Mouse (Mus musculus) midbrain, embryonic 11.5 days (tissue): ENCODE measurements around the gene Syt8. TPM values are rescaled to one million over a fixed set of nuclear protein-coding genes. Genes with fewer than 3 reads are reported as not detected.

Source experiments
- ATAC-seq: fragments of 200-750 bp; cut with Nextera tagmentation; 2 replicates; pipeline ENCODE4 v1.8.0; 2017; ENCODE audit warnings: moderate TSS enrichment, moderate library complexity; ENCODE audit not compliant: low FRiP score
- DNase-seq: peaks from one replicate; pipeline ENCODE4 v3.0.0; 2015; ENCODE audit warnings: low spot score; ENCODE audit errors: missing footprints
- H3K27ac ChIP-seq: fragments of 300-500 bp; sonication (generic); 2 replicates; pipeline ENCODE4 v1.5.1; 2014; ENCODE audit warnings: low read depth, low read length
- H3K27me3 ChIP-seq: fragments of 300-500 bp; sonication (generic); 2 replicates; pipeline ENCODE4 v1.6.1; 2014; ENCODE audit warnings: mild to moderate bottlenecking, low read length, moderate library complexity, mixed read lengths; ENCODE audit not compliant: control insufficient read depth, insufficient read depth
- H3K36me3 ChIP-seq: fragments of 300-500 bp; sonication (generic); 2 replicates; pipeline ENCODE4 v1.6.1; 2014; ENCODE audit warnings: mild to moderate bottlenecking, low read length, moderate library complexity, mixed read lengths; ENCODE audit not compliant: control insufficient read depth, insufficient read depth
- H3K4me1 ChIP-seq: fragments of 300-500 bp; sonication (generic); 2 replicates; pipeline ENCODE4 v1.6.1; 2014; ENCODE audit warnings: low read length; ENCODE audit not compliant: control insufficient read depth, insufficient read depth
- H3K4me2 ChIP-seq: fragments of 300-500 bp; sonication (generic); 2 replicates; pipeline ENCODE4 v1.6.1; 2014; ENCODE audit warnings: mild to moderate bottlenecking, moderate library complexity
- H3K4me3 ChIP-seq: fragments of 300-500 bp; sonication (generic); 2 replicates; pipeline ENCODE4 v1.5.1; 2014; ENCODE audit warnings: low read depth, low read length
- H3K9ac ChIP-seq: fragments of 300-500 bp; sonication (generic); 2 replicates; pipeline ENCODE4 v1.6.1; 2014; ENCODE audit warnings: low read length
- H3K9me3 ChIP-seq: fragments of 300-500 bp; sonication (generic); 2 replicates; pipeline ENCODE4 v1.6.1; 2016; ENCODE audit warnings: low read length; ENCODE audit not compliant: control insufficient read depth
- WGBS: fragments of 180-500 bp; shearing (Covaris S2); extraction: QIAGEN DNeasy Blood & Tissue Kit; methylation state at CpG from one replicate; pipeline ENCODE4 v1.1.7; 2014; 5-methylcytosine and 5-hydroxymethylcytosine counted together
- polyA plus RNA-seq: library from polyadenylated mRNA; unstranded; fragments of >200 nt; fragmentation: Nextera tagmentation; extraction: Ambion mirVana; gene quantifications from 2 replicates; pipeline ENCODE4 v1.2.1, GENCODE M21; 2014

Syt8 gene
- polyA plus RNA-seq, 1 experiment from 2014 or later, result not detected

- DNase-seq (peak; percentile 97), ATAC-seq (peak; percentile 38)
- Histone ChIP-seq H3K36me3 (no peaks in the 10 kb centered on the region), H3K27ac (peak overlapping the region; percentile 32), H3K9me3 (no peaks in the 10 kb centered on the region), H3K4me2 (peak overlapping the region; percentile 46), H3K27me3 (no peaks in the 10 kb centered on the region), H3K9ac (peak overlapping the region; percentile 77), H3K4me1 (peaks cover 18% of the 10 kb centered on the region), H3K4me3 (peak overlapping the region; percentile 19; the same call in 1 of the 2 replicates)
- 7% methylated on average over 5 of the region's 5 CpGs for WGBS
These were observed 46.5 kb downstream of the Syt8 start for GRCm38 (mm10) chr7:142481186-142481567.

- Histone ChIP-seq H3K4me2 (peak overlapping the region; percentile 46), H3K9me3 (no peaks in the 10 kb centered on the region), H3K36me3 (no peaks in the 10 kb centered on the region), H3K27ac (peak overlapping the region; percentile 32), H3K27me3 (no peaks in the 10 kb centered on the region), H3K4me1 (peaks cover 18% of the 10 kb centered on the region), H3K9ac (peak overlapping the region; percentile 77), H3K4me3 (peak overlapping the region; percentile 19)
- WGBS, result 1% methylated on average over 22 of the region's 22 CpGs
- DNase-seq (peak; percentile 95), ATAC-seq (peak; percentile 66)
These were observed 47.1 kb downstream of the Syt8 start for GRCm38 (mm10) chr7:142481568-142482255.

GRCm38 (mm10) chr7:142482256-142482609 is 47.6 kb downstream of the Syt8 start:
- no peaks in the 10 kb centered on the region for H3K27me3 ChIP-seq
- no peak overlapping the region for H3K4me3 ChIP-seq
- H3K4me1 ChIP-seq, result peaks cover 23% of the 10 kb centered on the region
- peak overlapping the region; percentile 77 for H3K9ac ChIP-seq
- ATAC-seq (peak; percentile 31), DNase-seq (no peak)
- no peaks in the 10 kb centered on the region for H3K9me3 ChIP-seq
- WGBS, result 20% methylated on average over 6 of the region's 6 CpGs
- peak overlapping the region; percentile 32; the same call in 1 of the 2 replicates for H3K27ac ChIP-seq
- peak overlapping the region; percentile 46 for H3K4me2 ChIP-seq
- H3K36me3 ChIP-seq, result no peaks in the 10 kb centered on the region

- H3K9me3 ChIP-seq, result no peaks in the 10 kb centered on the region
- H3K27ac ChIP-seq, result no peak overlapping the region; the same call in 1 of the 2 replicates
- WGBS, result 58% methylated on average over 11 of the region's 11 CpGs
- H3K27me3 ChIP-seq, result no peaks in the 10 kb centered on the region
- ATAC-seq (no peak), DNase-seq (peak; percentile 86)
- H3K9ac ChIP-seq, result 0 out of 2 replicates have a peak overlapping the region, but pooled peaks have one; percentile 2
- H3K4me1 ChIP-seq, result peaks cover 27% of the 10 kb centered on the region
- no peak overlapping the region for H3K4me3 ChIP-seq
- no peaks in the 10 kb centered on the region for H3K36me3 ChIP-seq
- H3K4me2 ChIP-seq, result no peak overlapping the region
These were observed 48.5 kb downstream of the Syt8 start for GRCm38 (mm10) chr7:142483136-142483535.

GRCm38 (mm10) chr7:142484780-142485179 is 50.1 kb downstream of the Syt8 start:
- Histone ChIP-seq H3K4me3 (no peak overlapping the region), H3K36me3 (no peaks in the 10 kb centered on the region), H3K27me3 (no peaks in the 10 kb centered on the region), H3K27ac (no peak overlapping the region), H3K4me2 (no peak overlapping the region), H3K4me1 (peaks cover 27% of the 10 kb centered on the region), H3K9ac (no peak overlapping the region; the same call in 1 of the 2 replicates), H3K9me3 (no peaks in the 10 kb centered on the region)
- DNase-seq (no peak), ATAC-seq (no peak)
- WGBS, result 84% methylated on average over 12 of the region's 12 CpGs

- Histone ChIP-seq H3K36me3 (no peaks in the 10 kb centered on the region), H3K4me1 (peaks cover 22% of the 10 kb centered on the region), H3K9me3 (no peaks in the 10 kb centered on the region), H3K4me3 (no peak overlapping the region), H3K27me3 (no peaks in the 10 kb centered on the region), H3K4me2 (no peak overlapping the region), H3K27ac (no peak overlapping the region), H3K9ac (peak overlapping the region; percentile 33; the same call in 1 of the 2 replicates)
- 79% methylated on average over 8 of the region's 8 CpGs for WGBS
- ATAC-seq (no peak), DNase-seq (no peak)
These were observed 52.1 kb downstream of the Syt8 start for GRCm38 (mm10) chr7:142486751-142487162.

- WGBS, result 15% methylated on average over 9 of the region's 9 CpGs
- Histone ChIP-seq H3K9ac (peak overlapping the region; percentile 33; the same call in 1 of the 2 replicates), H3K4me3 (no peak overlapping the region), H3K9me3 (no peaks in the 10 kb centered on the region), H3K36me3 (no peaks in the 10 kb centered on the region), H3K4me1 (peaks cover 15% of the 10 kb centered on the region), H3K4me2 (peak overlapping the region; percentile 30; the same call in 1 of the 2 replicates), H3K27me3 (no peaks in the 10 kb centered on the region), H3K27ac (no peak overlapping the region)
- DNase-seq (peak; percentile 93), ATAC-seq (peak; percentile 76)
These were observed 52.8 kb downstream of the Syt8 start for GRCm38 (mm10) chr7:142487341-142487859.

- ATAC-seq (no peak), DNase-seq (peak; percentile 81)
- Histone ChIP-seq H3K27me3 (no peaks in the 10 kb centered on the region), H3K27ac (no peak overlapping the region), H3K4me1 (peaks cover 11% of the 10 kb centered on the region), H3K4me3 (no peak overlapping the region), H3K9ac (no peak overlapping the region), H3K4me2 (no peak overlapping the region), H3K36me3 (no peaks in the 10 kb centered on the region), H3K9me3 (no peaks in the 10 kb centered on the region)
- WGBS, result 71% methylated on average over 3 of the region's 3 CpGs
These were observed 53.4 kb downstream of the Syt8 start for GRCm38 (mm10) chr7:142488053-142488452.
